Mouse (Mus musculus) liver, embryonic 16.5 days (tissue): ENCODE data around the gene Fryl. TPM values are rescaled to one million over a fixed set of nuclear protein-coding genes. Genes with fewer than 3 reads are reported as not detected.

Experiments
- ATAC-seq: fragments of 200-750 bp; cut with Nextera tagmentation; 2 replicates; pipeline ENCODE4 v1.8.0; 2017; ENCODE audit warnings: low read depth, mild to moderate bottlenecking, moderate number of reproducible peaks, moderate library complexity
- H3K27ac ChIP-seq: fragments of 300-500 bp; sonication (generic); 2 replicates; pipeline ENCODE4 v1.5.1; 2014; ENCODE audit warnings: mild to moderate bottlenecking, low read length
- H3K27me3 ChIP-seq: fragments of 300-500 bp; sonication (generic); 2 replicates; pipeline ENCODE4 v1.6.1; 2014; ENCODE audit warnings: low read depth, low read length, mixed read lengths; ENCODE audit not compliant: control insufficient read depth, insufficient read depth
- H3K36me3 ChIP-seq: fragments of 300-500 bp; sonication (generic); 2 replicates; pipeline ENCODE4 v1.6.1; 2014; ENCODE audit warnings: mild to moderate bottlenecking; ENCODE audit not compliant: control insufficient read depth, insufficient read depth
- H3K4me1 ChIP-seq: fragments of 300-500 bp; sonication (generic); 2 replicates; pipeline ENCODE4 v1.6.1; 2014; ENCODE audit warnings: low read depth, low read length, mixed read lengths; ENCODE audit not compliant: control insufficient read depth
- H3K4me2 ChIP-seq: fragments of 300-500 bp; sonication (generic); 2 replicates; pipeline ENCODE4 v1.6.1; 2014; ENCODE audit warnings: low read depth, low read length, mixed read lengths
- H3K4me3 ChIP-seq: fragments of 300-500 bp; sonication (generic); 2 replicates; pipeline ENCODE4 v1.5.1; 2014; ENCODE audit warnings: low read depth, mild to moderate bottlenecking, low read length
- H3K9ac ChIP-seq: fragments of 300-500 bp; sonication (generic); 2 replicates; pipeline ENCODE4 v1.6.1; 2014; ENCODE audit warnings: low read depth, low read length
- H3K9me3 ChIP-seq: fragments of 300-500 bp; sonication (generic); replicated peaks from 2 replicates; pipeline ENCODE4 v1.6.1; 2016; ENCODE audit warnings: low read length; ENCODE audit not compliant: control insufficient read depth
- WGBS: fragments of 180-500 bp; shearing (Covaris S2); extraction: QIAGEN DNeasy Blood & Tissue Kit; methylation state at CpG from one replicate; pipeline ENCODE4 v1.1.7; 2014; ENCODE audit not compliant: insufficient replicate concordance; 5-methylcytosine and 5-hydroxymethylcytosine counted together
- polyA plus RNA-seq: library from polyadenylated mRNA; unstranded; fragments of >200 nt; fragmentation: Nextera tagmentation; extraction: Ambion mirVana; gene quantifications from 2 replicates; pipeline ENCODE4 v1.2.1, GENCODE M21; 2015

Fryl gene
- polyA plus RNA-seq, 1 experiment from 2014 or later: 44.1 TPM

- no peaks in the 10 kb centered on the region for H3K36me3 ChIP-seq
- H3K9ac ChIP-seq: no peak overlapping the region
- no peak overlapping the region for H3K4me3 ChIP-seq
- H3K27me3 ChIP-seq: no peaks in the 10 kb centered on the region
- WGBS: 49% methylated on average over 9 of the region's 9 CpGs
- peaks cover 30% of the 10 kb centered on the region for H3K4me1 ChIP-seq
- H3K27ac ChIP-seq: no peak overlapping the region
- ATAC-seq: no peak
- no peaks in the 10 kb centered on the region for H3K9me3 ChIP-seq
- no peak overlapping the region for H3K4me2 ChIP-seq
Observed at GRCm38 (mm10) chr5:73232267-73232666, 24.2 kb downstream of the Fryl start.

- 14% methylated on average over 6 of the region's 6 CpGs for WGBS
- H3K27me3 ChIP-seq: no peaks in the 10 kb centered on the region
- H3K4me3 ChIP-seq: no peak overlapping the region
- no peaks in the 10 kb centered on the region for H3K36me3 ChIP-seq
- ATAC-seq: no peak
- no peak overlapping the region for H3K9ac ChIP-seq
- H3K27ac ChIP-seq: no peak overlapping the region
- peaks cover 30% of the 10 kb centered on the region for H3K4me1 ChIP-seq
- no peaks in the 10 kb centered on the region for H3K9me3 ChIP-seq
- no peak overlapping the region for H3K4me2 ChIP-seq
Observed at GRCm38 (mm10) chr5:73231835-73232234, 24.6 kb downstream of the Fryl start.

- Histone ChIP-seq H3K4me2 (no peak overlapping the region), H3K4me3 (no peak overlapping the region), H3K9me3 (no peaks in the 10 kb centered on the region), H3K4me1 (peaks cover 30% of the 10 kb centered on the region), H3K9ac (no peak overlapping the region), H3K27ac (no peak overlapping the region), H3K27me3 (no peaks in the 10 kb centered on the region), H3K36me3 (no peaks in the 10 kb centered on the region)
- ATAC-seq: no peak
- 57% methylated on average over 4 of the region's 4 CpGs for WGBS
Observed at GRCm38 (mm10) chr5:73230171-73230570, 26.2 kb downstream of the Fryl start.

- Histone ChIP-seq H3K27ac (peak overlapping the region; percentile 14; the same call in 1 of the 2 replicates), H3K27me3 (no peaks in the 10 kb centered on the region), H3K4me3 (no peak overlapping the region), H3K4me2 (no peak overlapping the region), H3K9me3 (no peaks in the 10 kb centered on the region), H3K4me1 (peaks cover 30% of the 10 kb centered on the region), H3K36me3 (no peaks in the 10 kb centered on the region), H3K9ac (no peak overlapping the region)
- no peak for ATAC-seq
- 53% methylated on average over 6 of the region's 6 CpGs for WGBS
Observed at GRCm38 (mm10) chr5:73229467-73229866, 27.0 kb downstream of the Fryl start.

GRCm38 (mm10) chr5:73228291-73229049 is 27.9 kb downstream of the Fryl start:
- H3K4me3 ChIP-seq: no peak overlapping the region
- H3K4me1 ChIP-seq: peaks cover 30% of the 10 kb centered on the region
- no peaks in the 10 kb centered on the region for H3K27me3 ChIP-seq
- no peak overlapping the region for H3K27ac ChIP-seq
- ATAC-seq: no peak
- H3K9me3 ChIP-seq: no peaks in the 10 kb centered on the region
- 58% methylated on average over 12 of the region's 12 CpGs for WGBS
- H3K36me3 ChIP-seq: no peaks in the 10 kb centered on the region
- no peak overlapping the region for H3K9ac ChIP-seq
- no peak overlapping the region for H3K4me2 ChIP-seq

GRCm38 (mm10) chr5:73227518-73228101 is 28.8 kb downstream of the Fryl start:
- ATAC-seq: no peak
- WGBS: 73% methylated on average over 11 of the region's 11 CpGs
- Histone ChIP-seq H3K36me3 (no peaks in the 10 kb centered on the region), H3K4me1 (peaks cover 23% of the 10 kb centered on the region), H3K27ac (no peak overlapping the region), H3K27me3 (no peaks in the 10 kb centered on the region), H3K4me2 (no peak overlapping the region), H3K4me3 (no peak overlapping the region), H3K9ac (no peak overlapping the region), H3K9me3 (no peaks in the 10 kb centered on the region)

GRCm38 (mm10) chr5:73223065-73223464 is 33.4 kb downstream of the Fryl start:
- Histone ChIP-seq H3K9ac (no peak overlapping the region), H3K4me2 (no peak overlapping the region), H3K4me1 (no peaks in the 10 kb centered on the region), H3K27ac (no peak overlapping the region), H3K27me3 (no peaks in the 10 kb centered on the region), H3K36me3 (peaks cover 4% of the 10 kb centered on the region), H3K4me3 (no peak overlapping the region), H3K9me3 (no peaks in the 10 kb centered on the region)
- no peak for ATAC-seq
- WGBS: 75% methylated on average over 6 of the region's 6 CpGs

- Histone ChIP-seq H3K9ac (no peak overlapping the region), H3K27me3 (no peaks in the 10 kb centered on the region), H3K27ac (no peak overlapping the region), H3K9me3 (no peaks in the 10 kb centered on the region), H3K4me2 (no peak overlapping the region), H3K4me3 (no peak overlapping the region), H3K36me3 (peaks cover 4% of the 10 kb centered on the region), H3K4me1 (no peaks in the 10 kb centered on the region)
- no peak for ATAC-seq
- 55% methylated on average over 6 of the region's 6 CpGs for WGBS
Observed at GRCm38 (mm10) chr5:73222397-73222796, 34.0 kb downstream of the Fryl start.

- no peak overlapping the region for H3K27ac ChIP-seq
- H3K4me2 ChIP-seq: no peak overlapping the region
- no peaks in the 10 kb centered on the region for H3K4me1 ChIP-seq
- no peaks in the 10 kb centered on the region for H3K27me3 ChIP-seq
- no peaks in the 10 kb centered on the region for H3K9me3 ChIP-seq
- 81% methylated on average over 7 of the region's 7 CpGs for WGBS
- no peak overlapping the region for H3K4me3 ChIP-seq
- H3K9ac ChIP-seq: no peak overlapping the region
- ATAC-seq: no peak
- peaks cover 4% of the 10 kb centered on the region for H3K36me3 ChIP-seq
Observed at GRCm38 (mm10) chr5:73221826-73222225, 34.6 kb downstream of the Fryl start.
